Mouse (Mus musculus) liver, postnatal 0 days (tissue): ENCODE measurements around the gene Arrb1. TPM values are rescaled to one million over a fixed set of nuclear protein-coding genes. Genes with fewer than 3 reads are reported as not detected.

Source experiments
- ATAC-seq: fragments of 200-750 bp; cut with Nextera tagmentation; 2 replicates; pipeline ENCODE4 v1.8.0; 2017; ENCODE audit warnings: mild to moderate bottlenecking, moderate library complexity
- DNase-seq: peaks from one replicate; pipeline ENCODE4 v3.0.0-alpha.2; 2016
- H3K27ac ChIP-seq: fragments of 300-500 bp; sonication (generic); 2 replicates; pipeline ENCODE4 v1.5.1; 2014; ENCODE audit warnings: antibody characterized with exemption, moderate library complexity, mild to moderate bottlenecking, low read depth
- H3K27me3 ChIP-seq: fragments of 300-500 bp; sonication (generic); 2 replicates; pipeline ENCODE4 v1.6.1; 2014; ENCODE audit warnings: low read length, control low read depth, mixed read lengths; ENCODE audit not compliant: insufficient read depth
- H3K36me3 ChIP-seq: fragments of 300-500 bp; sonication (generic); replicated peaks from 2 replicates; pipeline ENCODE4 v1.6.1; 2014; ENCODE audit warnings: mild to moderate bottlenecking, control low read depth, low read length, moderate library complexity, mixed read lengths; ENCODE audit not compliant: insufficient read depth
- H3K4me1 ChIP-seq: fragments of 300-500 bp; sonication (generic); 2 replicates; pipeline ENCODE4 v1.6.1; 2014; ENCODE audit warnings: antibody characterized with exemption, mild to moderate bottlenecking, control low read depth; ENCODE audit not compliant: insufficient read depth
- H3K4me2 ChIP-seq: fragments of 300-500 bp; sonication (generic); 2 replicates; pipeline ENCODE4 v1.6.1; 2014; ENCODE audit warnings: low read depth, mild to moderate bottlenecking, low read length, moderate library complexity, mixed read lengths
- H3K4me3 ChIP-seq: fragments of 300-500 bp; sonication (generic); 2 replicates; pipeline ENCODE4 v1.5.1; 2014; ENCODE audit warnings: low read depth, low read length
- H3K9ac ChIP-seq: fragments of 300-500 bp; sonication (generic); replicated peaks from 2 replicates; pipeline ENCODE4 v1.6.1; 2014; ENCODE audit warnings: mild to moderate bottlenecking, moderate library complexity
- H3K9me3 ChIP-seq: fragments of 300-500 bp; sonication (generic); 2 replicates; pipeline ENCODE4 v1.6.1; 2016; ENCODE audit warnings: mild to moderate bottlenecking, control low read depth, low read length, mixed read lengths
- CTCF ChIP-seq: sonication (generic); IDR thresholded peaks from 2 replicates; pipeline ENCODE4 v1.5.1; 2016; ENCODE audit warnings: antibody characterized with exemption, low read depth
- EP300 ChIP-seq: IDR thresholded peaks from 2 replicates; pipeline ENCODE4 v1.6.1; 2016; ENCODE audit warnings: antibody characterized with exemption, low read depth, mild to moderate bottlenecking
- WGBS: fragments of 180-500 bp; shearing (Covaris S2); extraction: QIAGEN DNeasy Blood & Tissue Kit; methylation state at CpG from one replicate; pipeline ENCODE4 v1.1.7; 2014; ENCODE audit not compliant: insufficient replicate concordance; 5-methylcytosine and 5-hydroxymethylcytosine counted together
- polyA plus RNA-seq: library from polyadenylated mRNA; unstranded; fragments of >200 nt; fragmentation: Nextera tagmentation; extraction: Ambion mirVana; gene quantifications from 2 replicates; pipeline ENCODE4 v1.2.1, GENCODE M21; 2015

The Arrb1 gene
- polyA plus RNA-seq, 1 experiment from 2014 or later: 21.8 TPM

- no peak overlapping the region for H3K4me2 ChIP-seq
- no peak overlapping the region for H3K9ac ChIP-seq
- 0 out of 2 replicates have a peak, but pooled peaks cover 2% of the 10 kb centered on the region for H3K36me3 ChIP-seq
- 68% methylated on average over 9 of the region's 9 CpGs for WGBS
- H3K4me3 ChIP-seq: no peak overlapping the region
- no peak for DNase-seq
- H3K4me1 ChIP-seq: peaks cover 20% of the 10 kb centered on the region
- TF ChIP-seq EP300: no peak
- TF ChIP-seq CTCF: no peak
- no peak for ATAC-seq
- H3K27ac ChIP-seq: no peak overlapping the region
- no peaks in the 10 kb centered on the region for H3K27me3 ChIP-seq
- H3K9me3 ChIP-seq: no peaks in the 10 kb centered on the region
Observed at GRCm38 (mm10) chr7:99553222-99553884, 18.1 kb downstream of the Arrb1 start.

- Histone ChIP-seq H3K9me3 (no peaks in the 10 kb centered on the region), H3K4me2 (no peak overlapping the region), H3K9ac (no peak overlapping the region), H3K36me3 (0 out of 2 replicates have a peak, but pooled peaks cover 2% of the 10 kb centered on the region), H3K27me3 (no peaks in the 10 kb centered on the region), H3K4me1 (peaks cover 17% of the 10 kb centered on the region), H3K27ac (no peak overlapping the region), H3K4me3 (no peak overlapping the region)
- WGBS: 61% methylated on average over 4 of the region's 4 CpGs
- TF ChIP-seq CTCF (no peak), EP300 (no peak)
- no peak for ATAC-seq
- DNase-seq: no peak
Observed at GRCm38 (mm10) chr7:99553885-99554269, 18.6 kb downstream of the Arrb1 start.

DNA sequence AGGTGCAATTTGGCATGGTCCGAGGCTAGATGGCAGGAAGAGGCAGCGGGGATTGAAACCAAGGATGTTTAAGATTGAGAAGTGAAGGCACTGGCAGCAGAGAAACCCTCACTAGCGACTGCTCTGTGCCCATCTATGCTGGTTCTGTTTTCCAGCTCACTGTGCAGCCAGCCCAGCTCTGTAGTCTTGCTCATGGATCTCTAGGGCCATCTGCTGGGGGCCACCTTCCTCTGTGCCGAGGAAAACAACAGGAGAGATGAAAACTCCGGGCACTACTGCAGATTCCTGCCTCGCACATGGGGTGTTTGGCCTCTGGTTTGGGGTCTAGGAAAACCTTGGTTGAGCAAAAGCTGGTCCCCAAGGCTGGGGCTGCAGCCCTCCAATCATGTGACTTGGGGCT lies 20.6 kb downstream of the Arrb1 start:
- H3K4me2 ChIP-seq: no peak overlapping the region
- H3K9me3 ChIP-seq: no peaks in the 10 kb centered on the region
- TF ChIP-seq EP300: no peak
- TF ChIP-seq CTCF: peak; percentile 93
- DNase-seq (peak; percentile 71), ATAC-seq (0 out of 2 replicates have a peak, but pooled peaks have one; percentile 45)
- no peaks in the 10 kb centered on the region for H3K27me3 ChIP-seq
- H3K9ac ChIP-seq: no peak overlapping the region
- WGBS: 30% methylated on average over 6 of the region's 6 CpGs
- H3K4me1 ChIP-seq: peaks cover 9% of the 10 kb centered on the region
- 0 out of 2 replicates have a peak, but pooled peaks cover 2% of the 10 kb centered on the region for H3K36me3 ChIP-seq
- no peak overlapping the region for H3K27ac ChIP-seq
- H3K4me3 ChIP-seq: no peak overlapping the region

DNA sequence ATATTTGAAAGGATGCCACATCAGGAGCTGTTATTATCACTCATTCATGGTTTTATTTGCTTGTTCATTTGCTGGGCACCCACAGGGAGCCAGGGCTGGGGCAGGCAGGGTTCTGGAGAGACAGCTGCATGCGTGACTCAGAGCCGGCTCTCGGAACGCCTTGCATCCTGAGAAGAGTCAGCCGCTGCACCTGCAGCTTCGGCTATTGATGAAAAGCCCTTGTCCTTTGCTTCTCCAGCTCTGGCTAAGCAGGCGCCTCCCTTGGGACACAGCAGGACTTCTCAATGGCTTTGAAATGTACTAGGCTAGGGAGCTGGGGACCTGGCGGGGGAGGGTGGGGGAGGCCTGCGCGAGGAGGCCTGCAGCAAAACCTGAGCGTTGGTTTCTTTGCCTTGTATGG lies 23.8 kb downstream of the Arrb1 start:
- Histone ChIP-seq H3K9ac (no peak overlapping the region), H3K4me1 (0 out of 2 replicates have a peak, but pooled peaks cover 3% of the 10 kb centered on the region), H3K4me2 (no peak overlapping the region), H3K4me3 (no peak overlapping the region), H3K36me3 (no peaks in the 10 kb centered on the region), H3K27ac (no peak overlapping the region), H3K9me3 (no peaks in the 10 kb centered on the region), H3K27me3 (no peaks in the 10 kb centered on the region)
- DNase-seq (no peak), ATAC-seq (no peak)
- 59% methylated on average over 11 of the region's 11 CpGs for WGBS
- no peak for TF ChIP-seq EP300
- no peak for TF ChIP-seq CTCF

DNA sequence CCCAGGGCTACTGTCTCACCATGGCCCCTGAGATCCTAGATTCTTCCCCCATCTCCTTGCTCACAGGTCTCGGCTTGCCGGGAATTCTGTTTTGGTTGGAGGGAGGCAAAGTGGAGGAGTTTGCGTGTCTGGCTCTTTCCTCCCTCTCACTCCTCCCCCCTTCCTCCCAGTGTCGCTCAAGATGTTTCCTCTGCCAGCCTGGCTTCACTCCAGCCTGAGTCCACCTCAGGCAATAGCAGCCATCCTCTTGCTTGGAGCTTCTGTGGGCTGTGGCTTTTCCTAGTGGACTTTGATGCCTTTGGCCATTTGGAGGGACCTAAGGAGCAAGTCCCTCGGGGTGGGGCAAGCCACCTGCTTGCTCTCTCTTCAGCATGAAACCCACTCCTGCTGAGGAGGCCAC lies 27.2 kb downstream of the Arrb1 start:
- Histone ChIP-seq H3K9ac (no peak overlapping the region), H3K27me3 (no peaks in the 10 kb centered on the region), H3K9me3 (no peaks in the 10 kb centered on the region), H3K36me3 (no peaks in the 10 kb centered on the region), H3K4me2 (no peak overlapping the region), H3K4me1 (peaks cover 3% of the 10 kb centered on the region; the same call in 1 of the 2 replicates), H3K4me3 (no peak overlapping the region), H3K27ac (no peak overlapping the region)
- ATAC-seq (no peak), DNase-seq (no peak)
- no peak for TF ChIP-seq CTCF
- TF ChIP-seq EP300: no peak
- WGBS: 49% methylated on average over 5 of the region's 5 CpGs

- no peak overlapping the region for H3K27ac ChIP-seq
- H3K36me3 ChIP-seq: no peaks in the 10 kb centered on the region
- no peaks in the 10 kb centered on the region for H3K27me3 ChIP-seq
- H3K9me3 ChIP-seq: no peaks in the 10 kb centered on the region
- no peak overlapping the region for H3K4me3 ChIP-seq
- no peak for DNase-seq
- peaks cover 3% of the 10 kb centered on the region; the same call in 1 of the 2 replicates for H3K4me1 ChIP-seq
- no peak overlapping the region for H3K9ac ChIP-seq
- WGBS: 66% methylated on average over 7 of the region's 7 CpGs
- TF ChIP-seq EP300 (no peak), CTCF (no peak)
- H3K4me2 ChIP-seq: no peak overlapping the region
- no peak for ATAC-seq
Observed at GRCm38 (mm10) chr7:99563224-99563623, 28.0 kb downstream of the Arrb1 start.

- no peak overlapping the region for H3K9ac ChIP-seq
- TF ChIP-seq CTCF (no peak), EP300 (no peak)
- peaks cover 3% of the 10 kb centered on the region; the same call in 1 of the 2 replicates for H3K4me1 ChIP-seq
- no peaks in the 10 kb centered on the region for H3K9me3 ChIP-seq
- H3K4me3 ChIP-seq: no peak overlapping the region
- no peaks in the 10 kb centered on the region for H3K27me3 ChIP-seq
- ATAC-seq (no peak), DNase-seq (no peak)
- 47% methylated on average over 8 of the region's 8 CpGs for WGBS
- no peak overlapping the region for H3K27ac ChIP-seq
- no peak overlapping the region for H3K4me2 ChIP-seq
- no peaks in the 10 kb centered on the region for H3K36me3 ChIP-seq
Observed at GRCm38 (mm10) chr7:99565325-99565881, 30.1 kb downstream of the Arrb1 start.
